Mouse (Mus musculus) cortical plate, adult 2 months (tissue): ENCODE data around the gene Ccdc102a.

ENCODE experiments used
- CTCF ChIP-seq: fragments of 200-500 bp; IDR thresholded peaks from 2 replicates; pipeline ENCODE4 v1.5.1; 2011; ENCODE audit warnings: mild to moderate bottlenecking, control low read depth, low read length; ENCODE audit not compliant: insufficient read depth; ENCODE audit errors: extremely low read depth
- POLR2A ChIP-seq: fragments of 200-500 bp; IDR thresholded peaks from 2 replicates; pipeline ENCODE4 v1.6.1; 2011; ENCODE audit warnings: mild to moderate bottlenecking, low read length, control low read depth; ENCODE audit not compliant: insufficient read depth; ENCODE audit errors: extremely low read depth

DNA sequence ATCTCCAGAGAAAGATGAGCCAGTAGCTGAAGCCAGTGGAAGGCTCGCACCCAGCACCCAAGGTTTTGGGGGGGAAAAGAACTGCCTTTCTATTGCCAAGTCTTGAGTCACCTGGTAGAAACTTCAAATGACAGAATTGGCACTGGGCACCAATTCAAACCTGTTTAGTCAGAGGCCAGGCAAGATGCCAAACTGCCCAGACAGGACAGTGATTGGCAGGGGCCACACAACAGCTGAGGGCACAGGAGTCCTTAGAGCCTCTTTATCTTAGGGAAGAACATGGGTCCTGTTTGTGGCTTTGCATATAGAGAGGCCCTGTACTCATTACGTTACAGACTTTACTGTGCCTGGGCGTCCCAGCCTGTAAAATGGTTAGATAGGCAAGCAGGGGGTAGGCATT lies 49.7 kb upstream of the Ccdc102a start:
- TF ChIP-seq CTCF, result no peak
- TF ChIP-seq POLR2A, result no peak
